Mouse (Mus musculus) limb, embryonic 11.5 days (tissue): ENCODE data around the gene Slco2a1. TPM values are rescaled to one million over a fixed set of nuclear protein-coding genes. Genes with fewer than 3 reads are reported as not detected.

Experiments used
- ATAC-seq: fragments of 200-750 bp; cut with Nextera tagmentation; 2 replicates; pipeline ENCODE4 v1.8.0; 2017; ENCODE audit warnings: low read depth; ENCODE audit not compliant: insufficient number of reproducible peaks, low FRiP score, low TSS enrichment
- DNase-seq: peaks from one replicate; pipeline ENCODE4 v3.0.0-alpha.2; 2015; ENCODE audit warnings: low spot score
- H3K27ac ChIP-seq: fragments of 300-500 bp; sonication (generic); replicated peaks from 2 replicates; pipeline ENCODE4 v1.5.1; 2014; ENCODE audit warnings: low read depth, mild to moderate bottlenecking, low read length
- H3K27me3 ChIP-seq: fragments of 300-500 bp; sonication (generic); 2 replicates; pipeline ENCODE4 v1.6.1; 2014; ENCODE audit warnings: mild to moderate bottlenecking, low read length, mixed read lengths; ENCODE audit not compliant: control insufficient read depth, insufficient read depth
- H3K36me3 ChIP-seq: fragments of 300-500 bp; sonication (generic); 2 replicates; pipeline ENCODE4 v1.6.1; 2014; ENCODE audit warnings: mild to moderate bottlenecking, low read length, moderate library complexity, mixed read lengths; ENCODE audit not compliant: control insufficient read depth, insufficient read depth
- H3K4me1 ChIP-seq: fragments of 300-500 bp; sonication (generic); 2 replicates; pipeline ENCODE4 v1.6.1; 2014; ENCODE audit warnings: low read length, mixed read lengths; ENCODE audit not compliant: control insufficient read depth, insufficient read depth
- H3K4me2 ChIP-seq: fragments of 300-500 bp; sonication (generic); 2 replicates; pipeline ENCODE4 v1.6.1; 2014; ENCODE audit warnings: low read depth, mild to moderate bottlenecking, moderate library complexity; ENCODE audit not compliant: severe bottlenecking
- H3K4me3 ChIP-seq: fragments of 300-500 bp; sonication (generic); 2 replicates; pipeline ENCODE4 v1.5.1; 2014; ENCODE audit warnings: low read depth, low read length
- H3K9ac ChIP-seq: fragments of 300-500 bp; sonication (generic); 2 replicates; pipeline ENCODE4 v1.6.1; 2014; ENCODE audit warnings: mild to moderate bottlenecking, low read length
- H3K9me3 ChIP-seq: fragments of 300-500 bp; sonication (generic); 2 replicates; pipeline ENCODE4 v1.6.1; 2016; ENCODE audit warnings: low read length; ENCODE audit not compliant: control insufficient read depth
- WGBS: fragments of 180-500 bp; shearing (Covaris S2); extraction: QIAGEN DNeasy Blood & Tissue Kit; methylation state at CpG from one replicate; pipeline ENCODE4 v1.1.7; 2014; 5-methylcytosine and 5-hydroxymethylcytosine counted together
- polyA plus RNA-seq: library from polyadenylated mRNA; unstranded; fragments of >200 nt; fragmentation: Nextera tagmentation; extraction: Ambion mirVana; gene quantifications from 2 replicates; pipeline ENCODE4 v1.2.1, GENCODE M21; 2014

Slco2a1 gene
- polyA plus RNA-seq, 1 experiment from 2014 or later: 0.60 TPM

DNA sequence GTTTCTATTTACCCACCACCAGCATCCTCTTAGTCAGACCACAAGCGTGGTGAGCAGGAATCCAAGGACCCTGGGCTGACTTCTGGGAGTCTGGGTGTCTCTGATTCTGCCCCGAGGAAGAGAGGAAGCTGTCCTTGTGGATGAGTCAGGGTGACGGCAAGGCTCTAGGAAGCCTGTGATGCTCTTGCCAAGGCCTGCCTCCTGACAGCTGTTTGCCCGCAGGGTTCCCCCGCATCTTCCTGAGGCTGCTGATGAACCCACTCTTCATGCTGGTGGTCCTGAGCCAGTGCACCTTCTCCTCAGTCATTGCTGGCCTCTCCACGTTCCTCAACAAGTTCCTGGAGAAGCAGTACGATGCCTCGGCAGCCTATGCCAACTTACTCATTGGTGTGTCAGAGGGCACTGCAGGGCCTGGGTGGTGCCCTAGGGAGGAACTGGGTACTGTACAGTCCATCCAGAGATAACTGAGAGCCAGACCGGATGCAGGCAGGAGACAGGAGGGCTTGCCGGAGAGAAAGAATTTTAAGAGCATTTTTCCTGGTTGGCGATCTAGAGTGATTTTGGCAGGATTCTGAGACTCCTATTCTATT lies 84.5 kb downstream of the Slco2a1 start:
- Histone ChIP-seq H3K4me1 (no peaks in the 10 kb centered on the region), H3K9me3 (no peaks in the 10 kb centered on the region), H3K4me3 (no peak overlapping the region), H3K36me3 (no peaks in the 10 kb centered on the region), H3K9ac (no peak overlapping the region), H3K27me3 (no peaks in the 10 kb centered on the region), H3K4me2 (no peak overlapping the region), H3K27ac (no peak overlapping the region)
- ATAC-seq (no peak), DNase-seq (no peak)
- 93% methylated on average over 11 of the region's 11 CpGs for WGBS

DNA sequence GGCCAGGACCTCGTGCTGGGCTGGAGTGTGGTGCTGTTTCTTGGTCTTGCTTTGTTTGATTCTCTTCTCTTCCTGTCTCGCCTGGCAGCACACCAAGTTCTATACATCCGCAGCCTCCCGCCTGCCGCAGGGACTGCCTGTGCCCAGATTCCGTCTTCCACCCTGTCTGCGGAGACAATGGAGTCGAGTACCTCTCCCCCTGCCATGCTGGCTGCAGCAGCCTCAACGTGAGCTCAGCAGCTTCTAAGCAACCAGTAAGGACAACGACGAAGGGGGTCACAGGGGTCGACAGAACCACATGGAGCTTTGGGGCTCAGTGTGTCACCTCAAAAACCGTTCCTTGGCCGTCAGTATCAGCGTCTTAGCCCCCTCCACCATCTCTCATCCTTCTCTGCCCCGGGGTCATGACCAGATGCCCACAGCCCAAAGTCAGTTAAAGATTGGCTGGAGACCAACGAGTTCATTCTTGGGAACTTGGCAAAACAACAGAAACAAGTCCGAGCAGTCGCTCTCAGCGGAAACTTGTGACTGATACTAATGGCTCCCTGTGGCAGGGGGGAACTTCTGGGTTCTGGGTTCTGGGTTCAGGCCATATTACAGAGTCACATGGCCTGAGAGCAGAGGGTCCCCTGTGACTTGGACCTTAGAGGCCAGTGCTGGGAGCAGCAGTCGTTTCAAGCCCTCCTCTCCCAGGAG lies 88.5 kb downstream of the Slco2a1 start:
- WGBS: 85% methylated on average over 21 of the region's 21 CpGs
- DNase-seq (no peak), ATAC-seq (no peak)

DNA sequence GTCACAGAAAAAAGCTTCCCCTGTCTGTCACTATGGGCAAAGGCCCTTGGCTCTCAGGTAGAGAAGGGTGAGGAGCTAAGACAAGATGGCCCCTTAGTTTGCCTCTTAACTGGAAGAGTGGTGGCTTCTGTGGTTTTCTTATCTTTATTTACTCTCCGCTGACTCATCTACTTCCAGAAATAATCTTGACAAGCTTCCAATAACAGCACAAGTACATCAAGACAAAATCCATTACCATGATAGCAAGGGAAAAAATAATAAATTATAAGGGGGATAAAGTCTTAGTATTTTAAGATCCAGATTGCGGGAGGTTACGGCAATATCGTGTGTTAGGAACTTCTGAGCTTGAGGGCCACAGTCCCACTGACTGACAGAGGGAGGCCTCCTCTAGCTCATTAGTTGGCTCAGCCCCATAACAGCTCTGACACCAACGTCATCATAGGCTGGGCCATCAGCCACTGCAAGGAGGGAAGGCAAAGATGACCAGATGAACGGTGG lies 89.7 kb downstream of the Slco2a1 start:
- 94% methylated on average over 6 of the region's 6 CpGs for WGBS
- Histone ChIP-seq H3K27me3 (no peaks in the 10 kb centered on the region), H3K4me2 (no peak overlapping the region), H3K4me3 (no peak overlapping the region), H3K9ac (no peak overlapping the region), H3K27ac (no peak overlapping the region), H3K36me3 (no peaks in the 10 kb centered on the region), H3K4me1 (no peaks in the 10 kb centered on the region), H3K9me3 (no peaks in the 10 kb centered on the region)
- no peak for DNase-seq
- no peak for ATAC-seq

More for the DNA sequence above, 88.5 kb downstream of the Slco2a1 start:
- Histone ChIP-seq H3K27ac (no peak overlapping the region), H3K9me3 (no peaks in the 10 kb centered on the region), H3K4me3 (no peak overlapping the region), H3K9ac (no peak overlapping the region), H3K27me3 (no peaks in the 10 kb centered on the region), H3K4me1 (no peaks in the 10 kb centered on the region), H3K4me2 (no peak overlapping the region), H3K36me3 (no peaks in the 10 kb centered on the region)

DNA sequence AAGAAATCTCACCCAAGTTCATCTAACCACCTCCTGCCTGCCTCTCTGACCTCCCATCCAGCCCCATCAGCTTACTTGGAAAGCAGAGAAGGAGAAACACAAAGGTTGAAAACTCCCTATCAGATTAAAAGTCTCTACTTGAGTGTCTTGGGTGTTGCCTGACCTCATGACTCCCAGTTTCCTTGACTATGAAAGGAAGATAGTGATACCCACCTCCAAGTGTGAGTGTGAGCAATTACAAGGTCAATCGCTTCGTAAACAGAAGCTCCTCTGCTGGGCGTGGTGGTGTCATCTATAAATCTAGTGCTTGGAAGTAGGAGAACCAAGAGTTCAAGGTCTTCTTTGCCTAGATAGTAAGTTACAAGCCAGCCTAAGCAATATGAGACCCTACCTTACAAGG lies 91.7 kb downstream of the Slco2a1 start:
- no peak overlapping the region for H3K27ac ChIP-seq
- H3K9ac ChIP-seq: no peak overlapping the region
- ATAC-seq (no peak), DNase-seq (no peak)
- no peaks in the 10 kb centered on the region for H3K36me3 ChIP-seq
- no peaks in the 10 kb centered on the region for H3K9me3 ChIP-seq
- no peak overlapping the region for H3K4me3 ChIP-seq
- WGBS: 88% methylated on average over 3 of the region's 3 CpGs
- H3K4me2 ChIP-seq: no peak overlapping the region
- no peaks in the 10 kb centered on the region for H3K4me1 ChIP-seq
- no peaks in the 10 kb centered on the region for H3K27me3 ChIP-seq

DNA sequence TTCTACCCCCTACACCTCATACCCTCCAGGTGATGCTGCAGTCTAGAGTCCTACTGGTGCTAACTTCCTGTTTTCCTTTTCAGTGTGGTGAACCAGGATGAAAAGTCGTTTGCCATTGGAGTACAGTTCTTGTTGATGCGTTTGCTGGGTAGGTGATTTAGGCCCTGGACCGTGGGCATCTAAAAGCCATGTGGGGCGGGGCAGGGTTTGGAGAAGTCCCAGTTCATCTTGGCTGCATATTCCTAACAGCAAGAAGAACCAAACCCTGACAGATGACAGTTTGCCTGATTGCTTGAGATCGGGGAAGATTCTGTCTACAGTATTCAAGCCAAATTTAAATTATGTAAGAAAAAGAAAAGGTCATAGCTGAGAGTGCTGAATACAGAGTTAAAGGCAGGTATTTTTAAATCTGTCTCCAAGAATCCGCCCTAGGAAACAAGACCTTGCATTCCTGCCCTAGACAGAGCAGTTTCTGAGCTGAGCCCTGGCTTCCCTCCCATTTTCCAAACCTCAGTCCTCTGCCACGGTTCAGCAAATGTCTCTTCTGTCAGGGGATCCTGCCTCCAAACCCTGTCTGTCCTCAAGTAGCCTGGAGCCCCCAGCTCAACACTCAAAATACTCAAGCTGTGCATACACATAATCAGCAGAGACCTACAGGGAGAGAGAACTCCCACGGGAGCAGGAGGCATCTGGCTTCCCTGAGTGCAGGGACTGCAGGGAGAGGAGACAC lies 93.9 kb downstream of the Slco2a1 start:
- H3K4me3 ChIP-seq: no peak overlapping the region
- no peak overlapping the region for H3K9ac ChIP-seq
- ATAC-seq (no peak), DNase-seq (no peak)
- H3K4me1 ChIP-seq: no peaks in the 10 kb centered on the region
- no peaks in the 10 kb centered on the region for H3K9me3 ChIP-seq
- H3K36me3 ChIP-seq: no peaks in the 10 kb centered on the region
- H3K4me2 ChIP-seq: no peak overlapping the region
- WGBS: 82% methylated on average over 8 of the region's 8 CpGs
- H3K27me3 ChIP-seq: no peaks in the 10 kb centered on the region
- H3K27ac ChIP-seq: no peak overlapping the region

DNA sequence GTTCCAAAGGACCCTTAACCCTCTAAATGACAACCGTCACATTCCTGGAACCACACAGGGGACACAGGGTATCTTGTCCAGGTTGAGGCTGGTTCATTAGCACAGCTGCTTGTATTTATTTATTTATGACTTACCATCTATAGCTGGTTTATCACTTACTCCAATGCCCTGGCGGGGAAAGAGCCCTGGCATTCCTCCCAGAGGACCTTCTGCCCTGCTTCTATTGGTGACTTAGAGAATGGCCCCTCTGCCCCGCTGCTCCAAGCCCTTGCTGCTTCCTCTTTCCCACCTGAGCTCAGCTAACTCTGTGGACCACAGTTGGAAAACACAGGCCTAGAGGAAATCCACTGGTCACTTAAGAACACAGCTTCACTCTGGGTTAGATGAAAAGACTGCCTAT lies 94.9 kb downstream of the Slco2a1 start:
- no peaks in the 10 kb centered on the region for H3K4me1 ChIP-seq
- H3K27me3 ChIP-seq: no peaks in the 10 kb centered on the region
- ATAC-seq (no peak), DNase-seq (no peak)
- H3K4me3 ChIP-seq: no peak overlapping the region
- 74% methylated on average over 3 of the region's 3 CpGs for WGBS
- H3K36me3 ChIP-seq: no peaks in the 10 kb centered on the region
- no peak overlapping the region for H3K9ac ChIP-seq
- no peaks in the 10 kb centered on the region for H3K9me3 ChIP-seq
- H3K4me2 ChIP-seq: no peak overlapping the region
- H3K27ac ChIP-seq: no peak overlapping the region

DNA sequence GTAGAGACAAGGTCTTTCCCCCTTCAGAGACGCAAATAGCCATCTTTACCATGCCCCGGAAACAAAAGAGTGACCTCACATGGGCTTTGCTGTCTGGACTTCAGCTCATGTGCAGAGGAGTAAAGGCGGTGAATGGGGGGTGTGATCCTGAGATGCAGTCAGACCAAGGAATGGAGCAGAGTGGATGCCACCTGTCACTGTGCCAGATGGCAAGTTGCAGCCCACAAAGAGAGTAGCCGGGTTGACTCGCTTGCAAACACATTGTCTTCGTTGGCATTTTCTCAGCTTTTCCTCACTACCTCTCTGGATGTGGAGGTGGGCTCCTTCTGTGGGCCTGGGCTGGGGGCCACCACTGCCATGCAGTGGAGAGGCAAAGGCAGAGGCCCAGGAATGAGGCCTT lies 98.2 kb downstream of the Slco2a1 start:
- Histone ChIP-seq H3K9me3 (no peaks in the 10 kb centered on the region), H3K4me2 (no peak overlapping the region), H3K4me1 (no peaks in the 10 kb centered on the region), H3K27ac (no peak overlapping the region), H3K27me3 (no peaks in the 10 kb centered on the region), H3K9ac (no peak overlapping the region), H3K36me3 (no peaks in the 10 kb centered on the region), H3K4me3 (no peak overlapping the region)
- ATAC-seq (no peak), DNase-seq (no peak)
- WGBS: 88% methylated on average over 6 of the region's 6 CpGs

DNA sequence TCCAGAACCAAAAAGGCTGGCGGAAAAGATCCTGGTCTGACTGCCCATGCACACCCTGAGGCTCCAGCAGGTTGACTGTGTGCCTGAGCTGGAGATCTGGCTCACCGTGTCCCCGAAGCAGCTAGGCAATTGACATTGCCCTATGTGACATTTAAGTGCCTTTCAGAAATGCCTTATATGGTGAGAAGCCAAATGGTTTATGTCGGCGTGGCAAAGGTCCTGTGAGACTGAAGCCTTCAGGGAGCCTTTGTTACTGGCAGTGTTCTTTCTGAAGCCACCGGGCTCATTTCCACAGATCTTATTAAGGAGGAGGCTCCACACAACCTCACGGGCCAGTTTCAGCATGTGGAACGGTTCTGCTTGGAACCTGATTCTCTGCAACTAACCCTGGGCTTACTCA lies 98.8 kb downstream of the Slco2a1 start:
- Histone ChIP-seq H3K27ac (no peak overlapping the region), H3K9ac (no peak overlapping the region), H3K9me3 (no peaks in the 10 kb centered on the region), H3K4me1 (no peaks in the 10 kb centered on the region), H3K27me3 (no peaks in the 10 kb centered on the region), H3K4me3 (no peak overlapping the region), H3K36me3 (no peaks in the 10 kb centered on the region), H3K4me2 (no peak overlapping the region)
- ATAC-seq (no peak), DNase-seq (no peak)
- WGBS: 51% methylated on average over 8 of the region's 8 CpGs
